In the genomic region with DNA sequence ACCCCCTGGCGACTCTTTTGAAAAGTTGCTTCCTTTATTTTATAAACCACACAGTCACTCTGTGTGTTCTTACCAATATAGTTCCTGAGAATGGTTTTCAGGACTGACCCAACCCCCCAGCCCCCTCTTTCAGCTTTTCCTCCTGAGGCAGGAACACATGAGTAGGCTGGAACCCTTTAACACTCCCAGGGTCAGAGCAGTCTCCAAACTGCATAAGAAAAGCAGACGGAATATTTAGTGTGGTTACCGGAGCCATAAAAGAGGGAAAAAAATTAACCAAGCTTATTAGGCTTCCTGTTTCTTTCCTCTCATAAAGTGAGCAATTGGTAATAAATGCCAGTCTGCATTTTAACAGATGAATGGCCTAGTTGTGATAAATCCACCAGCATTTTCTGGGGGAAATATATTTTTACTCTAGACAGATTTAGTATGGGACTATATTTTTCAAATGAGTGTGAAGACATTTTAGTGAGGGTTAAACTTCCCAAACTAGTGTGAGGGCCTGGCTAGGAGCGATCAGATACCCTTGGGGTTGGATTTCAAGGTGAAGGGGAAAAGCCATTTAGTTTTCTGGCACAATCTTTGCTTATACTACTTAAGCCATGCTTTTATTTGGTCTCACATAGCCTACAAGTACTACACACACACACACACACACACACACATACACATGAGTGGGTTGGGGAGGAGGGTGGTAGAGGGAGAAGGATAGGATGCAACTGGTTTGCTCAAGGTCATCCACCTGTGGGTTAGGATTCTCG, we compare ENCODE assay signal across 29 mouse cellular contexts. TPM values are rescaled to one million over a fixed set of nuclear protein-coding genes. Genes with fewer than 3 reads are reported as not detected.
DNase-seq lines count a peak whose midpoint lies in the region; ATAC-seq and TF ChIP-seq lines count a peak whose summit lies in the region.
"Had no signal": no experiment of that assay in that cellular context is flagged by ENCODE, and none has a peak within 500 bp of the region (broad histone marks: within the 10 kb centered on the region; RNA-seq: fewer than 3 reads in every experiment).

No protein-coding gene starts in this region.

- no peak overlapping the region for H3K4me2 ChIP-seq in limb, embryonic 14.5 days (replicated peaks; ENCODE audit: low read depth, low read length, severe bottlenecking)
- H3K4me2 ChIP-seq in liver, postnatal 0 days (ENCODE audit: low read depth, low read length), result no peak overlapping the region
- H3K4me2 ChIP-seq: embryonic facial prominence, embryonic 13.5 days; forebrain, embryonic 12.5 days; liver, embryonic 15.5 days had no signal

- no peak for TF ChIP-seq EP300 in liver, postnatal 0 days (IDR thresholded peaks at IDR 0.05; ENCODE audit: low read depth)

- no peak overlapping the region for H3K9ac ChIP-seq in limb, embryonic 14.5 days (ENCODE audit: low read depth, low read length, severe bottlenecking)
- no peak overlapping the region for H3K9ac ChIP-seq in liver, postnatal 0 days (replicated peaks)
- H3K9ac ChIP-seq: embryonic facial prominence, embryonic 13.5 days; forebrain, embryonic 12.5 days; liver, embryonic 15.5 days had no signal

- no peaks in the 10 kb centered on the region for H3K36me3 ChIP-seq in limb, embryonic 14.5 days (ENCODE audit: control insufficient read depth, insufficient read depth, low read length)
- no peaks in the 10 kb centered on the region for H3K36me3 ChIP-seq in liver, postnatal 0 days (replicated peaks; ENCODE audit: insufficient read depth, low read length)
- H3K36me3 ChIP-seq: embryonic facial prominence, embryonic 13.5 days; forebrain, embryonic 12.5 days; heart, embryonic 10.5 days; liver, embryonic 15.5 days had no signal

- no peaks in the 10 kb centered on the region for H3K9me3 ChIP-seq in limb, embryonic 14.5 days (ENCODE audit: control insufficient read depth, low read length)
- no peaks in the 10 kb centered on the region for H3K9me3 ChIP-seq in liver, postnatal 0 days (ENCODE audit: low read length)
- H3K9me3 ChIP-seq: embryonic facial prominence, embryonic 13.5 days; forebrain, embryonic 12.5 days; heart, embryonic 10.5 days; liver, embryonic 15.5 days had no signal

- H3K27me3 ChIP-seq in limb, embryonic 14.5 days (ENCODE audit: control insufficient read depth, insufficient read depth, low read length), result no peaks in the 10 kb centered on the region
- H3K27me3 ChIP-seq in liver, postnatal 0 days (ENCODE audit: insufficient read depth, low read length), result no peaks in the 10 kb centered on the region
- H3K27me3 ChIP-seq: embryonic facial prominence, embryonic 13.5 days; forebrain, embryonic 12.5 days; liver, embryonic 15.5 days had no signal

- DNase-seq in kidney, adult 11 months, result peak; percentile 77
- peak; percentile 72 for DNase-seq in kidney, adult 9 months
- DNase-seq in kidney, postnatal 14 days, result peak; percentile 61
- DNase-seq in limb, embryonic 14.5 days (ENCODE audit: low spot score), result peak; percentile 47
- no peak for DNase-seq in liver, postnatal 0 days
- no peak for DNase-seq in spleen, postnatal 36 days (ENCODE audit: low spot score in 2 of 2)
- DNase-seq: adrenal gland, postnatal 10 days; cerebellum, adult 8-10 months; cerebellum, postnatal 36 days; embryo, embryonic 11 days; gastrocnemius, postnatal 10 days; left cerebral cortex, postnatal 4 days; lung, postnatal 4 days had no signal

- ATAC-seq in limb, embryonic 14.5 days (ENCODE audit: low FRiP score, low read depth), result peak; percentile 65
- ATAC-seq in liver, postnatal 0 days, result no peak
- ATAC-seq in frontal cortex, adult (ENCODE audit: low TSS enrichment), result no peak
- ATAC-seq: hindbrain, embryonic 16.5 days; intestine, postnatal 0 days had no signal

- no peak for TF ChIP-seq CTCF in liver, postnatal 0 days (IDR thresholded peaks at IDR 0.05; ENCODE audit: low read depth)

- TF ChIP-seq POLR2A in limb, embryonic 14.5 days (IDR thresholded peaks at IDR 0.05; ENCODE audit: borderline replicate concordance, extremely low read depth, insufficient read depth, insufficient read length), result no peak

- no peak overlapping the region for H3K27ac ChIP-seq in limb, embryonic 14.5 days (replicated peaks; ENCODE audit: low read depth, low read length)
- H3K27ac ChIP-seq in liver, postnatal 0 days (ENCODE audit: low read depth), result no peak overlapping the region
- H3K27ac ChIP-seq: embryonic facial prominence, embryonic 13.5 days; forebrain, embryonic 12.5 days; heart, embryonic 10.5 days; liver, embryonic 15.5 days; stomach, postnatal 0 days had no signal

- WGBS in limb, embryonic 14.5 days, result 32% methylated on average over 5 of the region's 5 CpGs
- 73% methylated on average over 5 of the region's 5 CpGs for WGBS in liver, postnatal 0 days (ENCODE audit: insufficient replicate concordance)

- H3K4me1 ChIP-seq in limb, embryonic 14.5 days (ENCODE audit: control insufficient read depth, insufficient read depth, low read length), result peaks cover 10% of the 10 kb centered on the region; the same call in 1 of the 2 replicates
- H3K4me1 ChIP-seq in liver, postnatal 0 days (ENCODE audit: insufficient read depth), result no peaks in the 10 kb centered on the region
- H3K4me1 ChIP-seq: embryonic facial prominence, embryonic 13.5 days; forebrain, embryonic 12.5 days; heart, embryonic 10.5 days; liver, embryonic 15.5 days had no signal

- no peak overlapping the region for H3K4me3 ChIP-seq in limb, embryonic 14.5 days (replicated peaks; ENCODE audit: low read length)
- H3K4me3 ChIP-seq in liver, postnatal 0 days (ENCODE audit: low read depth, low read length), result no peak overlapping the region
- H3K4me3 ChIP-seq: embryonic facial prominence, embryonic 13.5 days; erythroblast, embryonic 14.5 days; forebrain, embryonic 12.5 days; heart, embryonic 10.5 days; liver, embryonic 15.5 days had no signal

RNA-seq across cellular contexts. Expression of gene Gm16223, which starts 49.0 kb away (rescaled TPM):
- polyA plus RNA-seq in limb, embryonic 14.5 days (2012; rRNA removed), result not detected in 2 replicates
- polyA plus RNA-seq in limb, embryonic 14.5 days (2014; fragmentation: Nextera tagmentation; extraction: Ambion mirVana), result not detected in 2 replicates
- not detected in 2 replicates for polyA plus RNA-seq in liver, postnatal 0 days (2015; fragmentation: Nextera tagmentation; extraction: Ambion mirVana)
- polyA plus RNA-seq: C2C12; embryonic facial prominence, embryonic 13.5 days; erythroblast, embryonic 14.5 days; heart, embryonic 10.5 days; heart, embryonic 16.5 days; hindbrain, embryonic 16.5 days; intestine, postnatal 0 days; liver, embryonic 15.5 days; lung, embryonic 16.5 days; midbrain, postnatal 0 days; small intestine, adult 2 months; stomach, postnatal 0 days; thymus, postnatal 0 days; urinary bladder, adult 2 months had no signal

Comparison
In these comparisons a context has a peak if more than half of its experiments do, and no peak if none do; other contexts are left out.
1. DNase-seq: peak in kidney, adult 11 months (single experiment), kidney, adult 9 months (single experiment), kidney, postnatal 14 days (single experiment) and limb, embryonic 14.5 days (single experiment); none in liver, postnatal 0 days (single experiment) and spleen, postnatal 36 days (0 of 2).